Mouse (Mus musculus): ENCODE results near the gene Carns1.

DNA sequence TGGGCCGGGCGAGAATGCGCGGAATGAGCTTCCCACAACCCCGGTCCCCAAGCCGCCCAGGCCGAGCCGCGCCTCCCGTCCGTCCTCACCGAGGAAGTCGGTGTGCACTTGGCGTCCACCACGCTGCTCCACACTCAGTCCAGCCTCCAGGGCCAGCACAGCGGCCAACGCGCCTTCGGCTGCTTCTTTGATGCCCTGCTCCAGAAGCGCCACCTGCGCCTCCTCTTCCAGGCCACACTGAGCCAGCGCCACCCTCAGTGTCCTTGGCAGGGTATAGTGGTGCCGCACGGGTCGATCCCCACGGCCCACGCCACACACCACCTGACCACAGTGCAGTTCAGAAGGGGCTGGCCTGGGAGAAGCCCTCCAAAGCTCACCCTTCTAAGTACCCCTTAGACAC, 5.5 kb downstream of the Carns1 start:
- no peak for TF ChIP-seq CTCF (IDR thresholded peaks at IDR 0.05; ENCODE audit: extremely low read depth, insufficient read depth, low read length)
- no peak for TF ChIP-seq POLR2A (IDR thresholded peaks at IDR 0.05; ENCODE audit: extremely low read depth, insufficient read depth, low read length)
